Mouse (Mus musculus) kidney, postnatal 4 days (tissue): ENCODE data around the gene Disp3.

ENCODE experiments used
- DNase-seq, 2 experiments: peaks; one replicate each; pipeline ENCODE4 v3.0.0; 2021; ENCODE audit warnings: mixed read lengths in 2 of 2

Disp3 gene

GRCm38 (mm10) chr4:148288055-148288549 lies 337 bp upstream of the Disp3 start:
- peak; percentile 86 to 90 for DNase-seq

GRCm38 (mm10) chr4:148287041-148287440 lies 724 bp downstream of the Disp3 start:
- no peak for DNase-seq

DNA sequence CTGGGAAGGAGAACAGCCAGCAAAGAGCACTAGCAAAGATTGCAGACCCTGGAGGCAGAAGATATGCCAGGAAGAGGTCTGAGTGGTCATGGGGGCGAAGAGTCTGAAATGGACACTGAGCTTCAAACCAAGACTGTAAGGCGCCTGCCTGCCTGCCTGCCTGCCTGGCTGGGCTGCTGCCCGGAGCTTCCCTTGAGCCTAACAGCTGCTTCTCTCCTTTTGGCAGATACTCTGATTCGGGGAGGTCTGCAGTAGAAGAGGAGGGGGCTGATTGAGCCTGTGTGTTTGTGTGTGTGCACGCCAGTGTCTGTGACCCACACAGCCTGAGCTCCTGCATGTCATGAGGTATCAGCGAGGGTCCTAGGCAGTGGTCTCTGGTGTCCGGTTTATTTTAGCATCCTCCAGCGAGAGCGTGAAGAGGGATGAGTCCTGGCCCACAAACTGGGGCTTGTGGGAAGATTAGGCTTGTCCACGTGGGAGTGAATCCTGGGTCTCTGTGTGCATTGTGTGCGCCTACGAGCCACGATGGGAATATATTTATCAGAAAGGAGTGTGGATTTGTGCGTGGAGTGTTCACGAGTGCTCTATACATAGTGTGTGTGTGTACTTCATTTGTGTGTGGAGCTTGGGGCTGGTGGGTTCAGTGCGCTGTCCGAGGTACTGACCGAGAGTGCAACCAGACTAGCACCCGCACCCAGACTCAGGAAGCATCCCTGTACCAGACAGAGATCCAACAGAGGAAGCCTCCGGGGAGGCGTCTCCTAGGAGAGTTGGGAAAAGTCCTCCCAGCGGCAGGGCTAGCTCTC lies 1.3 kb downstream of the Disp3 start:
- peak; percentile 84 to 85 for DNase-seq

- no peak for DNase-seq
Measured at GRCm38 (mm10) chr4:148284219-148284618, 3.5 kb downstream of the Disp3 start.

- DNase-seq = no peak
Measured at GRCm38 (mm10) chr4:148276816-148277491, 10.8 kb downstream of the Disp3 start.

GRCm38 (mm10) chr4:148274671-148275070 lies 13.1 kb downstream of the Disp3 start:
- no peak for DNase-seq

GRCm38 (mm10) chr4:148273229-148273628 lies 14.5 kb downstream of the Disp3 start:
- DNase-seq = no peak

GRCm38 (mm10) chr4:148271656-148272055 lies 16.1 kb downstream of the Disp3 start:
- DNase-seq = peak; percentile 18 to 27

DNA sequence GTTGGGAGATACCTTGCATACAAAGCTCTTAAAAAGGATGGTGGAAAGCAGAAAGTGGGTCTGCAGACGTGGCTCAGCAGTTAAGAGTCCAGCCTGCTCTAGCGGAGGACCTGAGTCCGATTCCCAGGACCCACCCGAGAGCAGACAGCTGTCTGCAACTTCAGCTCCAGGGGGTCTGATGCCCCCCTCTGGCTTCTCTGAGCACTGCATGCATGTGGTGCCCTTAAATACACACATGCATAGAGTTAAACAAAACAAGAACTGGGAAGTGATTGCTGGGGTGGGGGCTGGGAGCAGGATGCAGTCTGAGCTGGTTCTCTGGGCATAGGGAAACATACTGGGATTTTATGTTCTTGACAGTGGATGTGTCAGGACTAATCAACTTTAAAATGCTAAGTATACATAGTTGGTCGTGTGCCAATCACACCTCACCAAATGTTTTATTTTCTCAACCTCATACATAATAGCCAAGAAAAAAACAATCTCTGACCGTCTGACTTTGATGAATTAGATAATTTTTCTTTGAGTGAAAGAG lies 20.7 kb downstream of the Disp3 start:
- no peak for DNase-seq

DNA sequence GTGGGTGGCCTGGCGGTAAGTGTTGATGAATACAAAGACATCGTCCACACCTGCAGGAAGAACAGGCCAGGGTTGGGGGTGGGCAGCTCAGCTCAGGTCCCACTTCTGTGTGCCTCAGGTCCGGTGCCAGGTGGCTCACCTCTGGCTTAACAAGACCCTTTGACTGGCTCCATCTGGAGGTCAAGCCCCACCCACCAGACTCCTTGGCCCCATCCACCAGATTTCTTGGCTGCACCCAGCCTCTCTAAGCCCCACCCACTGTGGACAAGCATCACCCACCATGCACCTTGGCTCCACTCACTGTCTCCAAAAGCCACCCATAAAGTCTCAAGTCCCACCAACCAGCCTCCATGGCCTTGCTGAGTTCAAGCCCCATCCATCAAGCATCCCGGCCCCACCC lies 27.8 kb downstream of the Disp3 start:
- no peak for DNase-seq

GRCm38 (mm10) chr4:148249341-148249740 lies 38.4 kb downstream of the Disp3 start:
- peak; percentile 11 to 12 for DNase-seq

DNA sequence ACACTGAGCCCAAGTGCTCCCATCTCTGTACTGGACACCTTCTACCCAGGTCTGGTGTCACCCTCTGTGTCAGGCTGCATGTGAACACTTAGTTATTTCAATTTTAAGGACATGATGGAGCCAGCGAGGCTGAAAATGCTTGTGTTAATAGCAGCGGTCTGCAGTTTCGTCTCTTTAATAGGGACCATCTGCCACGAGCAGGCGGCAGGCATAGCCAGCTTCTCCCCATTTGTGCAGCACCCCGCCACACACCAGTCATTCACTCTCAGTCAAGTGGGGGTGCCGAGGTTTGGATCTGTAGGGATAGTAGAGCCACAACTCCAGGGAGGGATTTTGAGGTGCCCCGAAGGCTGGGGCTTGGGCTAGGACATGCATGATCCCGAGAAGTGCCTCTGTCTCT lies 47.4 kb downstream of the Disp3 start:
- DNase-seq = no peak

DNA sequence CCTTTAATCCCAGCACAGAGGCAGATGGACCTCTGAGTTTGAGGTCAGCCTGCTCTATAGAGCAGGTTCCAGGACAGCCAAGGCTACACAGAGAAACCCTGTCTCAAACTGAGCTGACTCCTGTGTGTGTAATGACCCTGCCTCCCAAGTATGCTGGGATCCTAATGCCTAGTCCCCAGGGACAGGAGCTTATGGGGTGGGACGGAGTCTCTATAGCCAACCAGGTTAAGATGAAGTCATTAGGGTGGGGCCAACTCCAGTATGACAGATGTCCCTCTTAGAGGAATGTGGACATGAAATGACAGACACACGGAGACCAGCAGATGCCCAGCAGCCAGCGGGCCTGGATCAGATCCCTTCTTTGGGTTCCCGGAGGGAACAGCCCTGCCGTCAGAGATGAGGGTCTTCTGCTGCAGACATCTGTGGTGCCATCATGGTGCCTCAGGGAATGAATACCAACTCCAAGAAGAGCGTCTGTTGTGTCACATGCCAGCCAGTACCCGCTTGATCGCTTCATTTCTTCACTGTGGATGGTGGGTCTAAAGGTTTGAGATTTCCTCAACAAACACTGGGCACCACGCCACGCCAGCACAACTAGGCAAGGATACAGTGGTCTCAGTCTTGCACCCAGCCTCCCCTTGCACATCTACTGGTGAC lies 48.2 kb downstream of the Disp3 start:
- DNase-seq = no peak

DNA sequence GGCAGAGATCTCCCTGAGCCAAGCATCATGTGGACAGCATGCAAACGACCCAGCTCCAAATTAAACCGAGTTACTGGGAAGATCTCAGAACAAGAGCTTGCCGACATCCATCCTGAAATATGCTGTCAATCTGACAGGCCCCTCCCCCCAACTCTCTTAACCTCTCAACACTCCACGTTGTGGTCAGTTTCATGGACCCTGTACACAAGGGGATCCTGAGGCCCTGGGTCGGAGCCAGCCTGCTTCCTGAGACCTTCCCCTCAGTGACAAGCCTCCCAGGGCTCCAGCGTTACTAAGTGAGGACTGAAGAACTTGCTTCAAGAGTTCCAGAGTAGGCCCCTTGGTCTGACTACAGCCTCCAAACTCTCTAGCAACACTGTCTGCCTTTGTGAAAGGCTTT lies 48.8 kb downstream of the Disp3 start:
- DNase-seq = no peak

DNA sequence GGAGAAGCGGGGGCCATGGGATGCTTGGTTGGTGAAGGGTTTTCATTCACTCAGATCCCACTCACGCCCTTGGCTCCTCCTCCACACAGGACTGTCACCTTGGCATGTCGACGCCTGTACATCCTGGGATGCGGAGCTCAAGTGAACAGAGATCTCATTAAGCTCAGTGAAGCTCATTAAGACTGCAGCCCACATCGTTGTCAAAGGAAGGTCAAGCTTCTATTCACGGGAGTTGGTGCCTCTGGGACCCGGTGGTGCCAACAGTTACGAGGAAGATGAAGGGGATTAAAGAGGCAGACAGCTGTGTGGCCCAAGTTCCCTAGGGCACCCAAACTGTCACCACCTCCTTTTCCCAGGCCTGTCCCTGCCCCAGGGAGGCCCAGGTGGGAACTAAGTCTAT lies 49.5 kb downstream of the Disp3 start:
- DNase-seq = no peak

DNA sequence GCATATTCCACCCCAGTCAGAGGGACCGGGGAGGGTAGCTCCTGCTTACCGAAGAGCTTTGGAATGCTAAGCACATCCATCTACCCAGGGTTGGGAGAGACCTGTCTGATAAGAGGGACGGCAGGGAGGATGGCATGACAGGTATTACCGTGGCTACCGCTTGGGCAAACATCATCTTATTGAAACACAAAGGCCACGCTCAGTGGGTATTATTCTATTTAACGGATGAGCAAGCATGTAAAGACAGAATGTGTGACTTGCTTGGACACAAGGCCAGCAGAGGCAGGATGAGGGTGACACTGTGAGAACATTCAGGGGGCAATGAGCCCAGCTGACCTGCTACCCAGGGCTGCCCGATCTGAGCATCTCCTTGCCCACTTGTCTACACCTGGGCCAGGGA lies 51.1 kb downstream of the Disp3 start:
- no peak for DNase-seq

GRCm38 (mm10) chr4:148233061-148233460 lies 54.7 kb downstream of the Disp3 start:
- DNase-seq = no peak

- no peak for DNase-seq
Measured at GRCm38 (mm10) chr4:148232615-148233014, 55.1 kb downstream of the Disp3 start.

- DNase-seq = no peak
Measured at GRCm38 (mm10) chr4:148232124-148232523, 55.6 kb downstream of the Disp3 start.

GRCm38 (mm10) chr4:148229646-148230045 lies 58.1 kb downstream of the Disp3 start:
- peak; percentile 89 for DNase-seq

DNA sequence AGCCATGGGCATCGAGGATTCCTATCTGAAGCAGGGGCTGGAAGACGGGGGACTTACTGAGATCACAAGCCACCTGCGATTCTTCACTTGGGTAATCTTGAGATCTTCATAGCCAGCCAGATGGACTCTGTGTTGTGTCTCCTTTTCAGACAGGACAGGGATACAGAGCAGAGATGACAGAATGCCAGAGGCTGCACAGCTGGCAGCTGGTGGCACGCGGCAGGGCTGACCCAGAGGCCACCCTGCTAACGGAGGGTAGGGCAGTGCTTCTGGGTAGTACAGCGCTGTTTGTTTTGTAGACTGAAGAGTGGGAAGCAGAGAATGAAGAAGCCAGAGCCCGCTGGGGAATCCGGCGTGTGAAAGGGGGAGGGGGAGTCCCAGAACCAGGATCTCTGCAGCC lies 64.8 kb downstream of the Disp3 start:
- no peak for DNase-seq

- DNase-seq = no peak
Measured at GRCm38 (mm10) chr4:148220656-148221055, 67.1 kb downstream of the Disp3 start.

DNA sequence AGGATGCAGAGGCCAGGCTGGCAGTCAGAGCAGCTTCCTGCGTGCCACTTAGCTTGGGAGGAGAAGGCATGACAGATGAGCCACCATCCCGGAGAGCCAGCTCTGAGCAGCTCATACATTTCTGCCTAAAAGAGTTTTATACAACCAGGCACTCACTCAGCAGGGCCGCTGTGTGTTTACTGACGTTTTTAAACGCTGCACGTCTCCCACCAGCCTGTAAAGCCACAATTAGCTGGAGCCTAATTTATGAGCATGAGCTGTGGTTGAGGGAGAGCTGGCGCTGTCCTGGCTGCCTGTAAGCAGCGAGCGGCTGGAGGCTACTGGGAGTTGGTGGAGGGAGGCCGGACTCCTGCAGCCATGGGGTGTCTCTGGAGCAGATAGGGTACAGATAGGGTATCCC lies 69.5 kb downstream of the Disp3 start:
- peak in 1 of 2 experiments; percentile 4 for DNase-seq
